Mouse (Mus musculus) G1E (cell line): ENCODE results near the gene Ptprb. TPM values are rescaled to one million over a fixed set of nuclear protein-coding genes. Genes with fewer than 3 reads are reported as not detected.

Source experiments
- ATAC-seq: 2 replicates; pipeline ENCODE4 v1.8.0; 2016; ENCODE audit warnings: mild to moderate bottlenecking; ENCODE audit not compliant: insufficient number of reproducible peaks, poor library complexity, low FRiP score, severe bottlenecking; ENCODE audit errors: extremely low read depth
- DNase-seq: peaks from one replicate; pipeline ENCODE4 v3.0.0; 2012; ENCODE audit warnings: low spot score
- H3K27me3 ChIP-seq: 2 replicates; pipeline ENCODE4 v1.6.1; 2012; ENCODE audit warnings: mild to moderate bottlenecking, low read length, inconsistent platforms; ENCODE audit not compliant: insufficient read depth
- H3K36me3 ChIP-seq: replicated peaks from 2 replicates; pipeline ENCODE3; 2012; ENCODE audit warnings: mild to moderate bottlenecking, inconsistent platforms
- H3K4me1 ChIP-seq: 2 replicates; pipeline ENCODE4 v1.6.1; 2012; ENCODE audit warnings: low read depth, low read length, inconsistent platforms, mixed read lengths; ENCODE audit not compliant: insufficient read depth
- H3K4me3 ChIP-seq: 2 replicates; pipeline ENCODE4 v1.5.1; 2012; ENCODE audit warnings: low read depth, mild to moderate bottlenecking, inconsistent platforms, low read length, moderate library complexity, mixed read lengths
- H3K9me3 ChIP-seq: replicated peaks from 2 replicates; pipeline ENCODE4 v1.6.1; 2012; ENCODE audit warnings: inconsistent platforms
- CTCF ChIP-seq: IDR thresholded peaks from 2 replicates; pipeline ENCODE4 v1.5.1; 2012; ENCODE audit warnings: low read depth, low read length, inconsistent platforms, mixed read lengths
- GATA1 ChIP-seq: IDR thresholded peaks from 2 replicates; pipeline ENCODE4 v1.6.1; 2012; ENCODE audit warnings: borderline replicate concordance, low read length, inconsistent platforms, mixed read lengths
- GATA2 ChIP-seq: IDR thresholded peaks from 2 replicates; pipeline ENCODE4 v1.6.1; 2012; ENCODE audit warnings: low read depth, low read length, inconsistent platforms, borderline replicate concordance
- POLR2AphosphoS5 ChIP-seq: IDR thresholded peaks from 2 replicates; pipeline ENCODE4 v1.6.1; 2012; ENCODE audit warnings: low read depth, low read length, inconsistent platforms; ENCODE audit not compliant: insufficient replicate concordance
- TAL1 ChIP-seq: conservative IDR thresholded peaks from 2 replicates; pipeline ENCODE4 v1.6.1; 2012; ENCODE audit warnings: low read depth, low read length, inconsistent platforms, mixed read lengths
- polyA plus RNA-seq: library from polyadenylated mRNA; stranded (reverse); fragments of >175 nt; gene quantifications from 2 replicates; pipeline ENCODE4 v1.2.3, GENCODE M21; 2012
- total RNA-seq, 2 experiments: library from RNA; stranded (forward) in 1 of 2; stranded (reverse) in 1 of 2; fragments of 200-1000 nt in 1 of 2; fragments of >200 nt in 1 of 2; fragmentation: Nextera tagmentation in 1 of 2; gene quantifications; 2 replicates each; pipeline ENCODE4 v1.2.3; 2014 to 2017

Ptprb gene
- total and polyA plus RNA-seq, 3 experiments, result 0.44 TPM; not detected in 2

GRCm38 (mm10) chr10:116393790-116394475 lies 118.6 kb downstream of the Ptprb start:
- H3K27me3 ChIP-seq, result no peaks in the 10 kb centered on the region
- DNase-seq, result no peak
- H3K4me1 ChIP-seq, result no peaks in the 10 kb centered on the region
- H3K9me3 ChIP-seq, result peaks cover 40% of the 10 kb centered on the region
- H3K36me3 ChIP-seq, result no peaks in the 10 kb centered on the region
- TF ChIP-seq POLR2AphosphoS5, result no peak
- TF ChIP-seq TAL1, result no peak
- no peak overlapping the region for H3K4me3 ChIP-seq
- no peak for ATAC-seq

DNA sequence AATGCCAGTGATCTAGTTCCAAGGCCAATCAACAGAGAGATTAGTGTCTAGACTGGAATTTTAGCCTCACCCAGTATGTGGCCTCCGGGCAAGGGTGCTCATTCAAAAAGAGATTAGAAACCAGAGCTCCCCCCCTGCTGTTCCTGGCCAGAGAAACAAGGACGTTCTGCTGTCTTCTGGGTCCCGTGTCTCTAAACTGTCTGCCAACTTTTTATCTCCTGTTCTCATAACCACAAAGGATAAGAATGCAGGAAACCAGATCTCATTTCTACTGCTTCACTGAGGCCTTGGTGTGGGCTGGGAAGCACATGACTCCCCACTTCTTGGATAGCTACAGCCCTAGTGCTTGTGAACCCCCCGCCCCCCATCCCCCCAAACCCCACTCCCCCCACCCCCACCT lies 119.3 kb downstream of the Ptprb start:
- Histone ChIP-seq H3K27me3 (no peaks in the 10 kb centered on the region), H3K36me3 (no peaks in the 10 kb centered on the region), H3K4me3 (no peak overlapping the region), H3K9me3 (peaks cover 38% of the 10 kb centered on the region), H3K4me1 (no peaks in the 10 kb centered on the region)
- ATAC-seq (no peak), DNase-seq (no peak)
- TF ChIP-seq CTCF, result no peak
- no peak for TF ChIP-seq POLR2AphosphoS5
- TF ChIP-seq TAL1, result no peak
- no peak for TF ChIP-seq GATA2
- no peak for TF ChIP-seq GATA1

GRCm38 (mm10) chr10:116396279-116396678 lies 121.0 kb downstream of the Ptprb start:
- no peak overlapping the region for H3K4me3 ChIP-seq
- TF ChIP-seq CTCF (no peak), GATA1 (no peak), GATA2 (no peak), TAL1 (no peak), POLR2AphosphoS5 (no peak)
- H3K36me3 ChIP-seq, result no peaks in the 10 kb centered on the region
- no peak for ATAC-seq
- DNase-seq, result no peak
- peaks cover 37% of the 10 kb centered on the region for H3K9me3 ChIP-seq
- no peaks in the 10 kb centered on the region for H3K4me1 ChIP-seq
- no peaks in the 10 kb centered on the region for H3K27me3 ChIP-seq

DNA sequence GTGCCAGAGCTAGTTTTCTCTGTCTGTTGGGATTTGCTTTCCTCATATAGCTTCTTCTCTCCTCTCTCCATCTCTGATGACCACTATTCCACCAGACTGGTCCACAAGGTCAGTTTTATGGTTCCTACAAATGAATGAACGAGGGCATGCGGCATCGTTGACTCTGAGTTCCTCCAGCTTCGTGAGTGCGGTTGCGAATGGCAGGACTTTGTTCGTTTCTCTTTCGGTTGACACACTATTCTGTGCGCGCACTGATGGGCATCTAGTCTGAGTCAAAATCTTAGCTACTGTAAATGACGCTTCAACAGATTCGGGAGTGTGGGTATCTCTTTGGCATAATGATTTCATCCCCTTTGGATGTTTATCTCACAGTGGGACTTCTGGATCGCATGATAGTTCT lies 121.6 kb downstream of the Ptprb start:
- ATAC-seq (no peak), DNase-seq (no peak)
- Histone ChIP-seq H3K36me3 (no peaks in the 10 kb centered on the region), H3K4me3 (no peak overlapping the region), H3K9me3 (peaks cover 36% of the 10 kb centered on the region), H3K4me1 (no peaks in the 10 kb centered on the region), H3K27me3 (no peaks in the 10 kb centered on the region)
- TF ChIP-seq TAL1, result no peak

- DNase-seq (no peak), ATAC-seq (no peak)
- Histone ChIP-seq H3K27me3 (no peaks in the 10 kb centered on the region), H3K9me3 (peaks cover 36% of the 10 kb centered on the region), H3K4me3 (no peak overlapping the region), H3K36me3 (no peaks in the 10 kb centered on the region), H3K4me1 (no peaks in the 10 kb centered on the region)
- TF ChIP-seq CTCF (no peak), TAL1 (no peak), GATA2 (no peak), POLR2AphosphoS5 (no peak), GATA1 (no peak)
Measured at GRCm38 (mm10) chr10:116397573-116397972, 122.2 kb downstream of the Ptprb start.

- no peak for ATAC-seq
- H3K4me1 ChIP-seq, result no peaks in the 10 kb centered on the region
- TF ChIP-seq TAL1, result no peak
- TF ChIP-seq GATA2, result no peak
- TF ChIP-seq POLR2AphosphoS5, result no peak
- no peak for TF ChIP-seq CTCF
- no peak for TF ChIP-seq GATA1
Measured at GRCm38 (mm10) chr10:116397973-116398372, 122.7 kb downstream of the Ptprb start.

More at GRCm38 (mm10) chr10:116397973-116398372, 122.7 kb downstream of the Ptprb start:
- Histone ChIP-seq H3K4me3 (no peak overlapping the region), H3K9me3 (peaks cover 33% of the 10 kb centered on the region), H3K27me3 (no peaks in the 10 kb centered on the region), H3K36me3 (no peaks in the 10 kb centered on the region)
- DNase-seq, result no peak
